Mouse (Mus musculus) lung, adult 2 months (tissue): ENCODE measurements around the gene Id2.

Source experiments
- CTCF ChIP-seq: fragments of 200-500 bp; IDR thresholded peaks from 2 replicates; pipeline ENCODE4 v1.5.1; 2011; ENCODE audit warnings: mild to moderate bottlenecking, low read length, control low read depth; ENCODE audit not compliant: insufficient read depth
- POLR2A ChIP-seq: fragments of 200-500 bp; IDR thresholded peaks from 2 replicates; pipeline ENCODE4 v1.6.1; 2011; ENCODE audit warnings: low read depth, mild to moderate bottlenecking, control low read depth, low read length, borderline replicate concordance; ENCODE audit errors: extremely low read depth

- TF ChIP-seq CTCF, result no peak
- TF ChIP-seq POLR2A, result no peak
Observed at GRCm38 (mm10) chr12:25054511-25054910, 42.4 kb downstream of the Id2 start.
